Mouse (Mus musculus): ENCODE measurements at regions not wholly inside any gene's neighbourhood (a gene's known extent, or its start where the extent isn't known, plus 50 kb on each side); places are given as distances from the start of the nearest gene placed in this dataset.

- Histone ChIP-seq H3K4me1 (ENCODE audit: insufficient read depth, low read length) (no peaks in the 10 kb centered on the region), H3K4me3 (ENCODE audit: low read length) (no peak overlapping the region), H3K36me3 (ENCODE audit: insufficient read depth, low read length) (no peaks in the 10 kb centered on the region), H3K27ac (no peak overlapping the region), H3K27me3 (ENCODE audit: insufficient read depth, low read length) (no peaks in the 10 kb centered on the region), H3K4me2 (ENCODE audit: low read depth, low read length) (no peak overlapping the region), H3K9ac (replicated peaks; ENCODE audit: low read length) (no peak overlapping the region), H3K9me3 (ENCODE audit: low read length) (no peaks in the 10 kb centered on the region)
- TF ChIP-seq CTCF (IDR thresholded peaks at IDR 0.05; ENCODE audit: low read depth) = no peak
- WGBS = 85% methylated on average over 6 of the region's 6 CpGs
- DNase-seq (ENCODE audit: low spot score) (no peak), ATAC-seq (no peak)
Measured at GRCm38 (mm10) chr2:49376281-49376680, 75.0 kb upstream of the Epc2 start.

GRCm38 (mm10) chr2:49379222-49379805, 72.0 kb upstream of the Epc2 start:
- no peaks in the 10 kb centered on the region for H3K9me3 ChIP-seq (ENCODE audit: low read length)
- WGBS = 78% methylated on average over 9 of the region's 9 CpGs
- no peaks in the 10 kb centered on the region for H3K4me1 ChIP-seq (ENCODE audit: insufficient read depth, low read length)
- no peaks in the 10 kb centered on the region for H3K36me3 ChIP-seq (ENCODE audit: insufficient read depth, low read length)
- H3K4me3 ChIP-seq (ENCODE audit: low read length) = no peak overlapping the region
- no peak for TF ChIP-seq CTCF (IDR thresholded peaks at IDR 0.05; ENCODE audit: low read depth)
- no peak overlapping the region for H3K4me2 ChIP-seq (ENCODE audit: low read depth, low read length)
- DNase-seq (ENCODE audit: low spot score) (no peak), ATAC-seq (peak; percentile 32; the same call in 1 of the 2 replicates)
- no peak overlapping the region for H3K27ac ChIP-seq
- H3K9ac ChIP-seq (replicated peaks; ENCODE audit: low read length) = no peak overlapping the region
- no peaks in the 10 kb centered on the region for H3K27me3 ChIP-seq (ENCODE audit: insufficient read depth, low read length)

- Histone ChIP-seq H3K9ac (replicated peaks; ENCODE audit: low read length) (no peak overlapping the region), H3K36me3 (ENCODE audit: insufficient read depth, low read length) (no peaks in the 10 kb centered on the region), H3K4me1 (ENCODE audit: insufficient read depth, low read length) (no peaks in the 10 kb centered on the region), H3K9me3 (ENCODE audit: low read length) (no peaks in the 10 kb centered on the region), H3K27me3 (ENCODE audit: insufficient read depth, low read length) (no peaks in the 10 kb centered on the region), H3K4me3 (ENCODE audit: low read length) (no peak overlapping the region), H3K4me2 (ENCODE audit: low read depth, low read length) (no peak overlapping the region), H3K27ac (no peak overlapping the region)
- 80% methylated on average over 3 of the region's 3 CpGs for WGBS
- TF ChIP-seq CTCF (IDR thresholded peaks at IDR 0.05; ENCODE audit: low read depth) = no peak
- ATAC-seq = no peak
- DNase-seq (ENCODE audit: low spot score) = no peak
Measured at GRCm38 (mm10) chr2:49380965-49381364, 70.3 kb upstream of the Epc2 start.

- H3K27me3 ChIP-seq (ENCODE audit: insufficient read depth, low read length) = no peaks in the 10 kb centered on the region
- H3K4me3 ChIP-seq (ENCODE audit: low read length) = no peak overlapping the region
- TF ChIP-seq CTCF (IDR thresholded peaks at IDR 0.05; ENCODE audit: low read depth) = no peak
- H3K9me3 ChIP-seq (ENCODE audit: low read length) = no peaks in the 10 kb centered on the region
- DNase-seq (ENCODE audit: low spot score) = no peak
- H3K36me3 ChIP-seq (ENCODE audit: insufficient read depth, low read length) = no peaks in the 10 kb centered on the region
- no peak overlapping the region for H3K9ac ChIP-seq (replicated peaks; ENCODE audit: low read length)
- ATAC-seq = no peak
- no peak overlapping the region for H3K4me2 ChIP-seq (ENCODE audit: low read depth, low read length)
- H3K27ac ChIP-seq = no peak overlapping the region
- WGBS = 89% methylated on average over 2 of the region's 2 CpGs
- no peaks in the 10 kb centered on the region for H3K4me1 ChIP-seq (ENCODE audit: insufficient read depth, low read length)
Measured at GRCm38 (mm10) chr2:49386747-49387146, 64.5 kb upstream of the Epc2 start.

- ATAC-seq = no peak
- DNase-seq (ENCODE audit: low spot score) = no peak
- no peaks in the 10 kb centered on the region for H3K36me3 ChIP-seq (ENCODE audit: insufficient read depth, low read length)
- H3K4me1 ChIP-seq (ENCODE audit: insufficient read depth, low read length) = no peaks in the 10 kb centered on the region
- 73% methylated on average over 5 of the region's 5 CpGs for WGBS
- no peaks in the 10 kb centered on the region for H3K27me3 ChIP-seq (ENCODE audit: insufficient read depth, low read length)
- no peaks in the 10 kb centered on the region for H3K9me3 ChIP-seq (ENCODE audit: low read length)
- no peak overlapping the region for H3K4me2 ChIP-seq (ENCODE audit: low read depth, low read length)
- no peak overlapping the region for H3K9ac ChIP-seq (replicated peaks; ENCODE audit: low read length)
- no peak for TF ChIP-seq CTCF (IDR thresholded peaks at IDR 0.05; ENCODE audit: low read depth)
- H3K27ac ChIP-seq = no peak overlapping the region
- H3K4me3 ChIP-seq (ENCODE audit: low read length) = no peak overlapping the region
Measured at GRCm38 (mm10) chr2:49391322-49392262, 59.7 kb upstream of the Epc2 start.
